Mouse (Mus musculus): Measurements from ENCODE around the gene Rbm25.

The Rbm25 gene

GRCm38 (mm10) chr12:83651414-83651813 is 20.4 kb downstream of the Rbm25 start:
- DNase-seq: no peak

- DNase-seq: no peak
Measured at GRCm38 (mm10) chr12:83685466-83685865, 54.4 kb downstream of the Rbm25 start.

GRCm38 (mm10) chr12:83686575-83687350 is 55.7 kb downstream of the Rbm25 start:
- DNase-seq: no peak

GRCm38 (mm10) chr12:83687934-83688315 is 56.9 kb downstream of the Rbm25 start, which contains the start of gene Psen1:
Psen1 (plus strand) TSS chr12:83688152.
- DNase-seq: peak; percentile 95

GRCm38 (mm10) chr12:83688316-83689086 is 57.5 kb downstream of the Rbm25 start:
- DNase-seq: peak; percentile 44

- DNase-seq: no peak
Measured at GRCm38 (mm10) chr12:83689087-83689432, 58.0 kb downstream of the Rbm25 start.

GRCm38 (mm10) chr12:83694011-83694410 is 63.0 kb downstream of the Rbm25 start:
- no peak for DNase-seq

GRCm38 (mm10) chr12:83694669-83695068 is 63.6 kb downstream of the Rbm25 start:
- DNase-seq: no peak

- DNase-seq: no peak
Measured at GRCm38 (mm10) chr12:83698637-83699036, 67.6 kb downstream of the Rbm25 start.

- no peak for DNase-seq
Measured at GRCm38 (mm10) chr12:83701608-83702007, 70.6 kb downstream of the Rbm25 start.

- no peak for DNase-seq
Measured at GRCm38 (mm10) chr12:83702796-83703195, 71.8 kb downstream of the Rbm25 start.

- DNase-seq: no peak
Measured at GRCm38 (mm10) chr12:83706951-83707350, 75.9 kb downstream of the Rbm25 start.

GRCm38 (mm10) chr12:83708160-83709092 is 77.4 kb downstream of the Rbm25 start:
- DNase-seq: no peak

GRCm38 (mm10) chr12:83709934-83710333 is 78.9 kb downstream of the Rbm25 start:
- DNase-seq: no peak

- DNase-seq: no peak
Measured at GRCm38 (mm10) chr12:83713749-83714148, 82.7 kb downstream of the Rbm25 start.

GRCm38 (mm10) chr12:83716416-83717184 is 85.6 kb downstream of the Rbm25 start:
- peak; percentile 17 for DNase-seq

GRCm38 (mm10) chr12:83719431-83719830 is 88.4 kb downstream of the Rbm25 start:
- no peak for DNase-seq

- no peak for DNase-seq
Measured at GRCm38 (mm10) chr12:83721281-83721680, 90.2 kb downstream of the Rbm25 start.

- DNase-seq: no peak
Measured at GRCm38 (mm10) chr12:83723037-83723436, 92.0 kb downstream of the Rbm25 start.

- no peak for DNase-seq
Measured at GRCm38 (mm10) chr12:83726510-83727308, 95.7 kb downstream of the Rbm25 start.

GRCm38 (mm10) chr12:83732225-83732624 is 101.2 kb downstream of the Rbm25 start:
- DNase-seq: no peak
